Mouse (Mus musculus) limb, embryonic 12.5 days (tissue): ENCODE data around the gene Arid3b. TPM values are rescaled to one million over a fixed set of nuclear protein-coding genes. Genes with fewer than 3 reads are reported as not detected.

Experiments
- ATAC-seq: fragments of 200-750 bp; cut with Nextera tagmentation; 2 replicates; pipeline ENCODE4 v1.8.0; 2017; ENCODE audit warnings: low read depth, moderate TSS enrichment; ENCODE audit not compliant: insufficient number of reproducible peaks, insufficient read depth, low FRiP score, low TSS enrichment
- H3K27ac ChIP-seq: fragments of 300-500 bp; sonication (generic); 2 replicates; pipeline ENCODE4 v1.5.1; 2016; ENCODE audit warnings: mild to moderate bottlenecking, moderate library complexity
- H3K27me3 ChIP-seq: fragments of 300-500 bp; sonication (generic); 2 replicates; pipeline ENCODE4 v1.6.1; 2016; ENCODE audit warnings: mild to moderate bottlenecking, moderate library complexity
- H3K36me3 ChIP-seq: fragments of 300-500 bp; sonication (generic); 2 replicates; pipeline ENCODE4 v1.6.1; 2016; ENCODE audit warnings: mild to moderate bottlenecking, moderate library complexity
- H3K4me1 ChIP-seq: fragments of 300-500 bp; sonication (generic); replicated peaks from 2 replicates; pipeline ENCODE4 v1.6.1; 2016
- H3K4me2 ChIP-seq: fragments of 300-500 bp; sonication (generic); 2 replicates; pipeline ENCODE4 v1.6.1; 2016; ENCODE audit warnings: mild to moderate bottlenecking, moderate library complexity
- H3K4me3 ChIP-seq: fragments of 300-500 bp; sonication (generic); replicated peaks from 2 replicates; pipeline ENCODE4 v1.5.1; 2016; ENCODE audit warnings: mild to moderate bottlenecking
- H3K9ac ChIP-seq: fragments of 300-500 bp; sonication (generic); replicated peaks from 2 replicates; pipeline ENCODE4 v1.6.1; 2016; ENCODE audit warnings: mild to moderate bottlenecking, moderate library complexity
- H3K9me3 ChIP-seq: fragments of 300-500 bp; sonication (generic); 2 replicates; pipeline ENCODE4 v1.6.1; 2016; ENCODE audit warnings: mild to moderate bottlenecking, moderate library complexity
- WGBS: fragments of 180-500 bp; shearing (Covaris S2); methylation state at CpG from one replicate; pipeline ENCODE4 v1.1.7; 2016; 5-methylcytosine and 5-hydroxymethylcytosine counted together
- polyA plus RNA-seq: library from polyadenylated mRNA; unstranded; fragments of >200 nt; fragmentation: Nextera tagmentation; extraction: Ambion mirVana; gene quantifications from 2 replicates; pipeline ENCODE4 v1.2.1, GENCODE M21; 2016

The Arid3b gene
- polyA plus RNA-seq, 1 experiment from 2014 or later = 19.0 TPM

GRCm38 (mm10) chr9:57807174-57807651, 29.4 kb downstream of the Arid3b start:
- H3K4me2 ChIP-seq = peak overlapping the region; percentile 13
- 20% methylated on average over 4 of the region's 4 CpGs for WGBS
- H3K4me3 ChIP-seq = no peak overlapping the region
- ATAC-seq = peak; percentile 60
- no peaks in the 10 kb centered on the region for H3K36me3 ChIP-seq
- no peak overlapping the region for H3K9ac ChIP-seq
- no peaks in the 10 kb centered on the region for H3K9me3 ChIP-seq
- peak overlapping the region; percentile 56; the same call in 1 of the 2 replicates for H3K27ac ChIP-seq
- peaks cover 3% of the 10 kb centered on the region; the same call in 1 of the 2 replicates for H3K27me3 ChIP-seq
- H3K4me1 ChIP-seq = peaks cover 82% of the 10 kb centered on the region

DNA sequence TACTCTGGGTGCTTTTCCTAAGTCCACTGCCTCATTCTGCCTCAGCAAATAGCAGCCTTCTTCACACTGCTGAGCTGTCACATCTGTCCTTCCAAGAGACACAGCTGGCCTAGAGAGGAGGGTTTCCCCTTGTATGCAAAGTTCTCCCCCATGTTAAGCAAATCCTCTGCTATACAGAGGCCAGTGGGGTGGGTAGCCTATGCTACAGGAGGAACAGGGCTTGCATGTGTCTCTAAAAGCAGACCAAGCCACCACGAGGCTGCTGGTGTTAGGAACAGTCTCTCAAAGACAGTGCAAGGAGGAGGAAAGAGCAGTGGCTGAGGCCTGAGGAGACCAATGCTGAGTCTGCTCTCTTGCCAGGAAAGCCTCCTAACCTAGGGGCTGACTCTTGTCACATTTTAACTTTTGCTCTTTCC, 30.5 kb downstream of the Arid3b start:
- 54% methylated on average over 1 of the region's 1 CpGs for WGBS
- Histone ChIP-seq H3K27me3 (peaks cover 3% of the 10 kb centered on the region; the same call in 1 of the 2 replicates), H3K9me3 (no peaks in the 10 kb centered on the region), H3K4me2 (no peak overlapping the region), H3K4me1 (peaks cover 71% of the 10 kb centered on the region), H3K36me3 (peaks cover 10% of the 10 kb centered on the region), H3K9ac (no peak overlapping the region), H3K4me3 (no peak overlapping the region), H3K27ac (no peak overlapping the region)
- no peak for ATAC-seq

GRCm38 (mm10) chr9:57805087-57805737, 31.4 kb downstream of the Arid3b start:
- ATAC-seq = no peak
- Histone ChIP-seq H3K4me2 (no peak overlapping the region), H3K27ac (no peak overlapping the region), H3K9me3 (no peaks in the 10 kb centered on the region), H3K4me1 (peaks cover 64% of the 10 kb centered on the region), H3K27me3 (peaks cover 3% of the 10 kb centered on the region; the same call in 1 of the 2 replicates), H3K9ac (no peak overlapping the region), H3K36me3 (peaks cover 10% of the 10 kb centered on the region), H3K4me3 (no peak overlapping the region)
- 71% methylated on average over 10 of the region's 10 CpGs for WGBS

DNA sequence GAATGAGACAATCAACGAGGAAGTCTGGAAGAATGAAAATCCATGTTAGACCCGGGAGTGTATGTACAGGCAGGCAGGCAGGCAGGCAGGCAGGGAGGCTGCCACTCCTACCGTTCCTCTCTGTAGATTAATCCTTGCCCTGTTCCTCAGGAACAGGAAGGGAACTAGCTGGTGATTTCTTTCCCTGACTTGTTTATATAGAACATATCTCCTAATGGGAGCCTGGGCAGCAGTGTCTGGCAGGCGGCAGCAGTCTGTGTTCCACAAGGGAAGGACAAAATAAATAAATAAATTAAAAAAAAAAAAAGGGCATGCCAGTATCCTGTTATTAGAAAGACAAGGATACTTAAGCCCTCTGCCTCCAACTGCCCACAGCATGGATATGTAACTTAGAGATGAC, 32.8 kb downstream of the Arid3b start:
- peaks cover 13% of the 10 kb centered on the region for H3K36me3 ChIP-seq
- H3K9me3 ChIP-seq = no peaks in the 10 kb centered on the region
- peaks cover 3% of the 10 kb centered on the region; the same call in 1 of the 2 replicates for H3K27me3 ChIP-seq
- no peak overlapping the region for H3K4me2 ChIP-seq
- no peak overlapping the region for H3K27ac ChIP-seq
- no peak for ATAC-seq
- WGBS = 7% methylated on average over 4 of the region's 4 CpGs
- H3K4me1 ChIP-seq = peaks cover 58% of the 10 kb centered on the region
- H3K4me3 ChIP-seq = no peak overlapping the region
- 0 out of 2 replicates have a peak overlapping the region, but pooled peaks have one; percentile 27 for H3K9ac ChIP-seq

GRCm38 (mm10) chr9:57803047-57803446, 33.5 kb downstream of the Arid3b start:
- Histone ChIP-seq H3K4me1 (peaks cover 56% of the 10 kb centered on the region), H3K27me3 (peaks cover 3% of the 10 kb centered on the region; the same call in 1 of the 2 replicates), H3K4me3 (no peak overlapping the region), H3K9me3 (no peaks in the 10 kb centered on the region), H3K36me3 (peaks cover 13% of the 10 kb centered on the region), H3K4me2 (no peak overlapping the region), H3K27ac (no peak overlapping the region), H3K9ac (no peak overlapping the region)
- WGBS = 26% methylated on average over 3 of the region's 3 CpGs
- no peak for ATAC-seq

DNA sequence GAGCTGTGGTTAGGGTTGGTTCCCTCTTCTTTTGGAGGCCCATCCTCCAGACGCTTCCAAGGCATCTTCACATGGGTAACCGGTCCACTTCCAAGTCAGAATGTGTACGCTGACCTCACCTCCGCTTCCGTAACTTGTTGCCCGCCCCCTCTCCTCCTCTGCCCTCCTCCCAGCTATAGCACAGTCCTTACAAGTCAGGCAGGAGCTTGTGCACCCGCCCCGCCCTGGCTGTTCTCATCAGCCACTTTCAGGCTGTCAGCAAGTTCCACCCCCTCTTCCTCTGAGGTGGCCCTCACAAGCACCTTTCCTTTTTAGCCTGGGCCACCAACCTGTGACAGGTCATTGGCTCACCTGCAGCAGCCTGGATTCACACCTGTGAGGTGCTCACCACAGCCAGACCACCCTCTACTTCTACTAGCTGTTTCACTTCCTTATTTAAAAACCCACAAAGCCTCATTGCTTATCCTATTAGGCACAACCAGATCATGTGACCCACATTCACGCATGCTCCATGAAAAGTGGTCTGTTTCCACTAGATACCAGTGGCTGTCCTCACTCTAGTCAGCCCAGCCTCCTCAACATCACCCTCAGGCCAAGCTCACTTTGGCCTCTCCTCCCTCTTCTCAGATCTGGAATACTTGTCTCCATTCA, 36.1 kb downstream of the Arid3b start:
- H3K36me3 ChIP-seq = peaks cover 39% of the 10 kb centered on the region
- ATAC-seq = no peak

DNA sequence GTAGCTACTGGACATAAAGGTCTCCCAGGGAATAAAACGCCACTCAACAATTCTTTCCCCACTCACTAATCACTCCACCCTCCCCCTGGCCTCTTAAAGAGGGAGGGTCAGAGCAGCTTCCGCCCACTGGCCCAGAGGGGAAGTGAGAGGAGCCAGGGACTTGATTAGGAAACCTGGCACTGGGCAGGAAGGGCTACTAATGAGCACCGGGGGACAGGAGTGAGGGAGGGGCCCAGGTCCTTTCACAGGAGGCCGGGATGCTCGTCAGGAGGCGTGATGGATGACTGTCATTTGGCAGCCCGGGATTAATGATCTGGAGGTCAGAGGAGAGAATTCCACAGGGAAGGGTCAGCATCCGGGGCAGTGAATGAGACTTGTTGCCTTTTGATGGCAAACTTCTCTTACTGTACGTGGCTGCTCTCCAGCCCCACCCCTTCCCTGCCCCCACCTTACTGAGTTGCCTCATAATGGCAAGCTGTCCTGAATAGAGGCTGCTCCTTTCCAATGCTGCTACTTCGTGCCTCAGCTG, 37.8 kb downstream of the Arid3b start:
- WGBS = 5% methylated on average over 10 of the region's 10 CpGs
- H3K27ac ChIP-seq = peak overlapping the region; percentile 3; the same call in 1 of the 2 replicates
- H3K4me2 ChIP-seq = no peak overlapping the region
- H3K9ac ChIP-seq = 0 out of 2 replicates have a peak overlapping the region, but pooled peaks have one; percentile 23
- no peak overlapping the region for H3K4me3 ChIP-seq
- peak; percentile 42; the same call in 1 of the 2 replicates for ATAC-seq
- H3K9me3 ChIP-seq = no peaks in the 10 kb centered on the region
- H3K4me1 ChIP-seq = peaks cover 23% of the 10 kb centered on the region
- peaks cover 53% of the 10 kb centered on the region for H3K36me3 ChIP-seq
- H3K27me3 ChIP-seq = 0 out of 2 replicates have a peak, but pooled peaks cover 3% of the 10 kb centered on the region

More for the DNA sequence above, 36.1 kb downstream of the Arid3b start:
- H3K4me1 ChIP-seq = peaks cover 30% of the 10 kb centered on the region
- H3K27me3 ChIP-seq = peaks cover 3% of the 10 kb centered on the region; the same call in 1 of the 2 replicates
- no peaks in the 10 kb centered on the region for H3K9me3 ChIP-seq
- WGBS = 81% methylated on average over 9 of the region's 9 CpGs
- no peak overlapping the region for H3K9ac ChIP-seq
- H3K4me2 ChIP-seq = no peak overlapping the region
- H3K27ac ChIP-seq = no peak overlapping the region
- no peak overlapping the region for H3K4me3 ChIP-seq

DNA sequence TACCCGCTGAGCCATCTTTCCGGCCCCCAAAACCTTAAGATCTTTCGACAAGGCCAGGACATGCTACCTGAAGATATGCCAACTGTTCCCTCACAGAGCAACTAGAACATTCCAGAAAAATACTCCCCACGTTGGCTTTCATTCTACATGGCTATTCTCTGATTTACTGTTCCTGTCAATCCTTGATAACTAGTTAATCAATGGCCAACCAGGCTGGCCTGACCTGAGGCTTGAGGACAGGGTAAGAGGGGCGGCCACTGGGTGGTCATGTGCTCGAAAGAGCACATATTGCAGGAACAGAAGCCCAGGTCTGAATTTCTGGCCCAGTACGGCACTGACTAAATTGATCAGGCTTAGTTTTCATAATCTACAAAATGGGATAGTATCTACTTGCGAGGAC, 39.1 kb downstream of the Arid3b start:
- Histone ChIP-seq H3K36me3 (peaks cover 66% of the 10 kb centered on the region), H3K27ac (no peak overlapping the region), H3K4me1 (peaks cover 12% of the 10 kb centered on the region), H3K4me2 (no peak overlapping the region), H3K9me3 (no peaks in the 10 kb centered on the region), H3K9ac (no peak overlapping the region), H3K4me3 (no peak overlapping the region), H3K27me3 (0 out of 2 replicates have a peak, but pooled peaks cover 3% of the 10 kb centered on the region)
- ATAC-seq = no peak
- WGBS = 90% methylated on average over 8 of the region's 8 CpGs

- 76% methylated on average over 3 of the region's 3 CpGs for WGBS
- Histone ChIP-seq H3K9me3 (no peaks in the 10 kb centered on the region; the same call in 1 of the 2 replicates), H3K4me1 (no peaks in the 10 kb centered on the region), H3K36me3 (peaks cover 59% of the 10 kb centered on the region), H3K4me3 (no peak overlapping the region), H3K4me2 (no peak overlapping the region), H3K27ac (no peak overlapping the region), H3K9ac (no peak overlapping the region), H3K27me3 (no peaks in the 10 kb centered on the region)
- ATAC-seq = no peak
Measured at GRCm38 (mm10) chr9:57789733-57790132, 46.9 kb downstream of the Arid3b start.

- Histone ChIP-seq H3K4me2 (no peak overlapping the region), H3K4me3 (no peak overlapping the region), H3K36me3 (no peaks in the 10 kb centered on the region), H3K9ac (no peak overlapping the region), H3K4me1 (no peaks in the 10 kb centered on the region), H3K27ac (no peak overlapping the region), H3K9me3 (no peaks in the 10 kb centered on the region; the same call in 1 of the 2 replicates), H3K27me3 (no peaks in the 10 kb centered on the region)
- ATAC-seq = no peak
- WGBS = 88% methylated on average over 3 of the region's 3 CpGs
Measured at GRCm38 (mm10) chr9:57782656-57783055, 53.9 kb downstream of the Arid3b start.

GRCm38 (mm10) chr9:57775736-57776135, 60.9 kb downstream of the Arid3b start:
- H3K36me3 ChIP-seq = no peaks in the 10 kb centered on the region
- no peak for ATAC-seq
- H3K27me3 ChIP-seq = no peaks in the 10 kb centered on the region
- no peak overlapping the region for H3K4me3 ChIP-seq
- WGBS = 48% methylated on average over 4 of the region's 4 CpGs
- no peaks in the 10 kb centered on the region for H3K4me1 ChIP-seq
- H3K9ac ChIP-seq = 0 out of 2 replicates have a peak overlapping the region, but pooled peaks have one; percentile 19
- H3K27ac ChIP-seq = no peak overlapping the region
- no peak overlapping the region for H3K4me2 ChIP-seq
- H3K9me3 ChIP-seq = no peaks in the 10 kb centered on the region
